Mouse (Mus musculus) left cerebral cortex, adult 8-10 months (tissue): Measurements from ENCODE around the gene Prl5a1. TPM values are rescaled to one million over a fixed set of nuclear protein-coding genes. Genes with fewer than 3 reads are reported as not detected.

Experiments used
- DNase-seq, 2 experiments: peaks; one replicate each; pipeline ENCODE4 v3.0.0; 2022; ENCODE audit warnings: low spot score in 2 of 2
- total RNA-seq, 4 experiments: library from RNA; stranded (reverse); gene quantifications; 2 replicates each; pipeline ENCODE4 v1.2.4; 2022

The Prl5a1 gene
- total RNA-seq, result not detected

GRCm38 (mm10) chr13:28142184-28142583 is at the start of gene Prl5a1:
TSS of gene Prl5a1 (plus strand) at chr13:28142484.
- DNase-seq, result no peak

- DNase-seq, result no peak
These were observed 46.1 kb upstream of the Prl5a1 start for GRCm38 (mm10) chr13:28096161-28096560.

- no peak for DNase-seq
These were observed 33.7 kb upstream of the Prl5a1 start for GRCm38 (mm10) chr13:28108536-28108935.

DNA sequence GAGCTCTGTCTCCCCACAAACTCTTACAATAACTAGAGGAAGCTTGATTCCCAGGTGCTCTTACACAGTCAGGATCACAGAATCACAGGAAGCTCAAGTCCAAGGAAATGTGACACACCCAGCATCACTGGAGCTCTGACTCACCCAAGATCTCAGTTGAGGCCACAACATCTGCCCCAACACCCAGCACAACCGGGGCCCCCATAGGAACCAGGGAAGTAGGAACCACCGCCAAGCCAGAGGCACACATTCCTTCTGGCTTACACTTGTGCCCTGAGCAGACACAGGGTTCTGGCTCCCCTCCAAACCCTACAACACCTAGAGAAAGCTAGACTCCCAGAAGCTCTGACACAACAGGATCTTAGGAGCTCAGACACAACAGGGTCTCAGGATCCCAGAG is 9.5 kb upstream of the Prl5a1 start:
- no peak for DNase-seq

GRCm38 (mm10) chr13:28135790-28136189 is 6.5 kb upstream of the Prl5a1 start:
- DNase-seq, result no peak

Other genes starting within 250 kb of the Prl5a1 start
- not detected for gene Prl4a1, start 126.3 kb upstream of the Prl5a1 start, total RNA-seq
- gene Gm11361, start 115.0 kb downstream of the Prl5a1 start, total RNA-seq, result 10 to 100 TPM; 66.5 to 80.8 (median 73.3) TPM